Mouse (Mus musculus) thymus, adult 2 months (tissue): ENCODE measurements around the gene Rbfox3. TPM values are rescaled to one million over a fixed set of nuclear protein-coding genes. Genes with fewer than 3 reads are reported as not detected.

Experiments
- DNase-seq: peaks from one replicate; pipeline ENCODE4 v3.0.0; 2021
- H3K27ac ChIP-seq: fragments of 200-500 bp; 2 replicates; pipeline ENCODE4 v1.5.1; 2012; ENCODE audit warnings: low read length, control low read depth; ENCODE audit not compliant: control insufficient read depth, insufficient read depth
- H3K27me3 ChIP-seq: fragments of 200-500 bp; 2 replicates; pipeline ENCODE4 v1.6.1; 2012; ENCODE audit warnings: mild to moderate bottlenecking, low read length, moderate library complexity, mixed read lengths; ENCODE audit not compliant: control insufficient read depth, insufficient read depth
- H3K36me3 ChIP-seq: fragments of 200-500 bp; 2 replicates; pipeline ENCODE4 v1.6.1; 2012; ENCODE audit warnings: mild to moderate bottlenecking, low read length, moderate library complexity; ENCODE audit not compliant: control insufficient read depth, insufficient read depth
- H3K4me1 ChIP-seq: fragments of 200-500 bp; replicated peaks from 2 replicates; pipeline ENCODE4 v1.6.1; 2012; ENCODE audit warnings: low read length; ENCODE audit not compliant: control insufficient read depth, insufficient read depth
- H3K4me3 ChIP-seq: fragments of 200-500 bp; 2 replicates; pipeline ENCODE4 v1.5.1; 2012; ENCODE audit warnings: mild to moderate bottlenecking, low read length, control low read depth, moderate library complexity; ENCODE audit not compliant: control insufficient read depth, insufficient read depth
- CTCF ChIP-seq: fragments of 200-500 bp; IDR thresholded peaks from 2 replicates; pipeline ENCODE4 v1.5.1; 2012; ENCODE audit warnings: mild to moderate bottlenecking, control low read depth, low read length, moderate library complexity, borderline replicate concordance; ENCODE audit not compliant: control insufficient read depth, poor library complexity, insufficient read depth; ENCODE audit errors: extremely low read depth
- POLR2A ChIP-seq: fragments of 200-500 bp; IDR thresholded peaks from 2 replicates; pipeline ENCODE4 v1.6.1; 2012; ENCODE audit warnings: mild to moderate bottlenecking, low read length, control low read depth, moderate library complexity; ENCODE audit not compliant: control insufficient read depth, poor library complexity, insufficient read depth; ENCODE audit errors: extremely low read depth
- WGBS: fragments of 180-500 bp; shearing (Covaris S2); methylation state at CpG from one replicate; pipeline ENCODE4 v1.1.7; 2018; 5-methylcytosine and 5-hydroxymethylcytosine counted together
- polyA plus RNA-seq: library from polyadenylated mRNA; depleted of rRNA; stranded (reverse); fragments of >200 nt; gene quantifications from 2 replicates; pipeline ENCODE4 v1.2.3, GENCODE M21; 2012

The Rbfox3 gene
- polyA plus RNA-seq, 1 experiment = 0.50 TPM

DNA sequence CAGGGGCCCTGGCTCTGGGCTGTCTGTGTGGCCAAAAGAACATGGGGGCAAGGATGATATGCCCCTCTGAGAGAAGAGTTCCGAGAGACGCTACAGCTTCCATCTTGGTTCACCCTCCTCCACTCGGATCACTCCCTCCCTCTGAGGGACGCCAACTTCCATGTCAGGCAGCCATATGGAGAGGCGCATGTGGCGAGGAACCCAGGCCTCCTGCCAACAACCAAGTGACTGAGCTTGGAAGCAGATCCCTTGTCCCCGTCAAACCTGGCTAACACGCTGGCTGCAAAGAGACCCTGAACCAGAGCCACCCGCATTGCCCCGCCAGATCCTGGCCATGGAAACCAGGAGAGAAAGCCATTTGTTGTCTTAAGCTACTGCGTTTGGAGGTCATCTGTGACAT, 29.1 kb upstream of the Rbfox3 start:
- no peak for DNase-seq
- 83% methylated on average over 11 of the region's 11 CpGs for WGBS
- no peak for TF ChIP-seq POLR2A
- TF ChIP-seq CTCF = no peak
- Histone ChIP-seq H3K36me3 (no peaks in the 10 kb centered on the region), H3K27me3 (no peaks in the 10 kb centered on the region), H3K27ac (no peak overlapping the region), H3K4me3 (no peak overlapping the region), H3K4me1 (no peaks in the 10 kb centered on the region)

DNA sequence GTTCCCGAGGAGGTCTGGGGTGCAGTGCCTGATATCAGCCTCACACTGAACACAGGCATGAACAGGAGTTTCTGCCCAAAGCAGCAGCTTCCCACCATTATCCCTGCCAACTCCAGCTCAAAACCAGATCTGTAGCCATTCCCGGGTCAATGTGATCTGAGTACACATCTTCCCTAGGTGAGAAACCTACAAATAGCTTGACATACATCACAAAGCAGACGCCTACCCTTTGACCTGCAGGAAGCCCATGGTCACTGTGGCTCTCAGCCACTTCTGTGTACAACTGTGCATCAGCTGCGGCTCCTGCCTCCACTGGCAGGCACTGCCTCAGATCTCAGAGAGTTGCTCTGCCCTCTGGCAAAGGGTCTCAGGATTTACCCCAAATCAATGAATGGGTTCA, 28.3 kb upstream of the Rbfox3 start:
- no peaks in the 10 kb centered on the region for H3K27me3 ChIP-seq
- 87% methylated on average over 4 of the region's 4 CpGs for WGBS
- TF ChIP-seq POLR2A (no peak), CTCF (no peak)

DNA sequence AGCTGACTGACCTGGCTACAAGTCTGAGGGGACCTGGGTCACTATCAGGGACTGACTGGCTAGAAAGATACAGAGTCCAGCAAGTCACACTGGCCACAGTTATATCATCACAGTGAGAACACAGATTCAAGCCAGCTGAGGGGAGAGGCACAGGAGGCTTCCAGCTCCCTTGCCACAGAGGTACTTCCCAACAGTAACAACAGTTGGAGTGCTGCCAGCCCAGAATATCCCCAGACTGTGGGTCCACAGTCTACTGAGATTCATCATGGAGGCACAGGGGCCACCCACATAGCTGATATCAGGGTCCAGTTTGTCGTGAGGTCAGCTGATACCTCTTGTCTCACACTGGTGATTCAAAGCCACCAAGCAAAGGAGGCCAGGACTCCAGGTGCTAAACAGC, 23.5 kb upstream of the Rbfox3 start:
- H3K4me1 ChIP-seq = no peaks in the 10 kb centered on the region
- H3K4me3 ChIP-seq = no peak overlapping the region
- TF ChIP-seq POLR2A (no peak), CTCF (no peak)
- H3K27me3 ChIP-seq = no peaks in the 10 kb centered on the region
- H3K36me3 ChIP-seq = no peaks in the 10 kb centered on the region
- 41% methylated on average over 1 of the region's 1 CpGs for WGBS
- no peak overlapping the region for H3K27ac ChIP-seq
- DNase-seq = no peak

More for the DNA sequence above, 28.3 kb upstream of the Rbfox3 start:
- Histone ChIP-seq H3K4me1 (no peaks in the 10 kb centered on the region), H3K4me3 (no peak overlapping the region), H3K36me3 (no peaks in the 10 kb centered on the region), H3K27ac (no peak overlapping the region)
- no peak for DNase-seq

DNA sequence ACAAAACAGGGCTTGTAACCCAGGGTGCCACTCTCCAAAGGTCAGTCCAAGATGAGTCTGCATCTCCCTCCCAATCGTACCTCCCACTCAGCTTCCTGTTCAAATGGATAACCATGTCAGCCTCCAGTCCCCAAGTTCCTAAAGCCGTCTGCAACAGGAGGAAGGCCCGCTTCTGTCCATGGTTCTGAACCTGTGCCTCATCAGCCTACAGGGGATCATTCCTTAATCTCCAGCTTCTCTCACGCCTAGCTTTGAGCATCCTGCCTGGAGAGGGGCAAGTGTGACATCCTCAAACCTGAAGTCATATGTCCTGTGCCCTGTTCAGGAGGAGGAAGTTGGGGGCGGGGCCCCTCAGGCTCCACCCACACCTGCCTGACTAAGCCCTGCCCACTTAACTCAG, 15.7 kb upstream of the Rbfox3 start:
- Histone ChIP-seq H3K36me3 (no peaks in the 10 kb centered on the region), H3K27ac (no peak overlapping the region), H3K4me1 (no peaks in the 10 kb centered on the region), H3K27me3 (no peaks in the 10 kb centered on the region), H3K4me3 (no peak overlapping the region)
- TF ChIP-seq CTCF = no peak
- no peak for TF ChIP-seq POLR2A
- no peak for DNase-seq
- WGBS = 17% methylated on average over 5 of the region's 5 CpGs

- Histone ChIP-seq H3K27ac (no peak overlapping the region), H3K27me3 (no peaks in the 10 kb centered on the region), H3K4me1 (no peaks in the 10 kb centered on the region), H3K36me3 (no peaks in the 10 kb centered on the region), H3K4me3 (no peak overlapping the region)
- no peak for DNase-seq
- TF ChIP-seq CTCF (no peak), POLR2A (no peak)
- WGBS = 92% methylated on average over 6 of the region's 6 CpGs
These were observed 10.5 kb upstream of the Rbfox3 start for GRCm38 (mm10) chr11:118921852-118922251.

DNA sequence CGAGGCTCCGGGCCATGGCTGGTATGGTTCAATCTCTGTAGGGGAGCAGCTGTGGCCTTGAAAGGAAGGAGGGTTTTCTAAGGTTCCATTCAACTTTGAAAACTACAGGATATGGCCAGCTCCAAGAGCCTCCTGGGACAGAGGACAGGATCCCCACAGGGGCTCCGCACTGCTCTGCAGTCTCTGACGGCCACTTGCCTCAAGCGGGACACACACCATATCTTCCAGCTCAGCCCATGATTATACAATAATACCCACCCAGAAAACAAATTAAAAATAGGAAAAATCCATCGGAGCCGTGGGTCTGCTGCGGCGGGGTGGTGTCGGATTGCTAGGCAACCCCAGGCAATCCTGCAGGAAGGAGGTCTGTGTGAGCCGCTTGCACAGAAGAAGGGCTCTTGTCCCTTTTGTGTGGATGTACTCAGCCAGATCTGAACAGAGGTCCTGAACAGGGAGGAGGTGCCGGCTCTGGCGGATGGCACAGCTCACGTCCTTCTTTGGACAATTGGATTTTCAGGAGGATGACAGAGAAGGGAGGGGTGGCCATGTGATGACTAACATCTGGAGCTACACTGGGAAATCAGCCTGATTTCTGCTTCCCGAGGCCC, 5.1 kb upstream of the Rbfox3 start:
- Histone ChIP-seq H3K27me3 (no peaks in the 10 kb centered on the region), H3K4me3 (no peak overlapping the region), H3K36me3 (no peaks in the 10 kb centered on the region), H3K27ac (no peak overlapping the region), H3K4me1 (no peaks in the 10 kb centered on the region)
- no peak for TF ChIP-seq POLR2A
- TF ChIP-seq CTCF = no peak
- 65% methylated on average over 15 of the region's 15 CpGs for WGBS
- DNase-seq = no peak

DNA sequence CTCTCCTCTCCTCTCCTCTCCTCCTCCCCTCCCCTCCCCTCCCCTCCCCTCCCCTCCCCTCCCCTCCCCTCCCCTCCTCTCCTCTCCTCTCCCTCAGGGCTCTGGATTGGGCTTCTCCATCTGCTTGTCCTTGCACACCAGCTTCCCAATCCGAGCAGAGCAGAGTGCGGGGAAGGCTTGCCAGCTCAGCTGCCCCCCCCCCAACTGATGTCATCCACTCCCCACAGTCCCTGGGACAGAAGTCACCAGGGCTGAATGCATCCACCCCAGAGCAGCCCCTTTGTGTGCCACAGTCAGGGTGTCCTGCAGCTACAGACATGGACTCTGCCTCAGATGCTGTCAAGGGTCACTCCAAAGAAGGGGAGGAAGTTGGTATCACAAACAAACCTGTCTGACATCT, 4.5 kb upstream of the Rbfox3 start:
- 65% methylated on average over 2 of the region's 2 CpGs for WGBS
- no peaks in the 10 kb centered on the region; the same call in 1 of the 2 replicates for H3K27me3 ChIP-seq

More for the DNA sequence above, 4.5 kb upstream of the Rbfox3 start:
- H3K27ac ChIP-seq = no peak overlapping the region
- no peak overlapping the region for H3K4me3 ChIP-seq
- TF ChIP-seq CTCF (no peak), POLR2A (no peak)
- no peak for DNase-seq
- H3K4me1 ChIP-seq = no peaks in the 10 kb centered on the region
- H3K36me3 ChIP-seq = no peaks in the 10 kb centered on the region
